8 mouse cellular contexts compared by ENCODE assay signal in the genomic region with DNA sequence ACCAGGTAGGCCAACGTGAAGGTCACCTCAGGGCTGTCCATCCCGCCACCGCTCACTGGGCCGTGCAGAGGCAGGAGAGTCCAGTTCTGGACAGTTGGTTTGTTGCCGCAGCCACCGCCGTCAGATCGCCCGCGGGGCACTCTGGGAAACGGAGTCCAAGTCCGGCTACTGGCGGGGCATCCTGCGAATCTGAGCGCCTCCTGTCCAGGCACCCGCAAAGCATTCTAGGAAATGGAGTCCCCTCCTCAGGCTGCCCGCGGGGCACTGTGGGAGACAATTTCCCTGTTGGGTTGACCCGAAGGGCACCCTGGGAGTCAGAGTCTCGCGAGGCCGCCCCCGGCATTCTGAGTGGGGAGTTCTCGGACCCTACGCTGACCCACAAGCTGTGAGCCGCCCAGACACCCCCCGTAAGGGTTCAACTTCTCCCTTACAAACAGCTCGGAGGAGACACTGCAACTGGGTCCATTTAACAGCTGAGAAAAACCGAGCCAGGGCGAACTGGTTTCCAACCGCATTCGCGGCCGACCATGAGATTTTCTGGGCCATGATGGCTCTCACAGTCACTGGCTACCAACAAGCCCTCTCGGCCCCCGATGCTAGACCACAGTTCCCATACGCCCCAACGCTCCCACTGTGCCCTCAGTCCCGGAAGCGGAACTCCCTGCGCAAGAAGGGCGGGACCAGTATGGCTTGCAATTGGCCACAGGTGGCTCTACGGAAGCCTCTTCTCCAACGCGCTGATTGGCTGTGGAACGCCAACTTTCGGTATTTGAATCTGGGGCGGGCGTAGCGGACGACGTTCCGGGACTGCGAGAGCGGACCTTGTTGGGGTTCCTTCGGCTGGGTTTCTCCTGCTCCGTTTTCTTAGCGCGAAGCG. TPM values are rescaled to one million over a fixed set of nuclear protein-coding genes. Genes with fewer than 3 reads are reported as not detected.
DNase-seq lines count a peak whose midpoint lies in the region; ATAC-seq lines count a peak whose summit lies in the region.

A gene (plus strand): TSS at position 342 of the 877 bp plus-strand sequence.
A gene (minus strand): TSS at position 630 of the 877 bp plus-strand sequence.

- peaks cover 58% of the 10 kb centered on the region for H3K36me3 ChIP-seq in heart, embryonic 14.5 days (ENCODE audit: control insufficient read depth, insufficient read depth, low read length)
- H3K36me3 ChIP-seq in liver, embryonic 13.5 days = peaks cover 56% of the 10 kb centered on the region
- H3K36me3 ChIP-seq in stomach, embryonic 16.5 days (ENCODE audit: control insufficient read depth, insufficient read depth, low read length) = no peaks in the 10 kb centered on the region; the same call in 1 of the 2 replicates

- H3K9ac ChIP-seq in heart, embryonic 14.5 days (ENCODE audit: low read length) = peak within 1 kb of the TSS; percentile 81
- H3K9ac ChIP-seq in liver, embryonic 13.5 days = peak within 1 kb of the TSS; percentile 92
- H3K9ac ChIP-seq in stomach, embryonic 16.5 days (ENCODE audit: low read length) = peak within 1 kb of the TSS; percentile 88

- H3K4me2 ChIP-seq in heart, embryonic 14.5 days (ENCODE audit: low read length) = peak within 1 kb of the TSS; percentile 92
- peak within 1 kb of the TSS; percentile 95 for H3K4me2 ChIP-seq in liver, embryonic 13.5 days
- H3K4me2 ChIP-seq in stomach, embryonic 16.5 days (ENCODE audit: low read depth, low read length) = peak within 1 kb of the TSS; percentile 94

- peak; percentile 91 for ATAC-seq in CD4-positive, CD25-positive, alpha-beta regulatory T cell, adult 4 months
- peak; percentile 95 for ATAC-seq in heart, embryonic 14.5 days (ENCODE audit: insufficient number of reproducible peaks, insufficient read depth, low FRiP score, low read depth)
- ATAC-seq in liver, embryonic 13.5 days (ENCODE audit: low read depth) = peak; percentile 91
- ATAC-seq in stomach, embryonic 16.5 days (ENCODE audit: insufficient read depth, low FRiP score) = peak; percentile 97

- H3K4me3 ChIP-seq in heart, embryonic 14.5 days (ENCODE audit: control insufficient read depth in 1 of 2, insufficient read depth in 1 of 2, low read depth in 1 of 2, low read length in 2 of 2) = peak within 1 kb of the TSS; percentile 77 to 91
- peak within 1 kb of the TSS; percentile 84 for H3K4me3 ChIP-seq in liver, embryonic 13.5 days (replicated peaks)
- peak within 1 kb of the TSS; percentile 86 for H3K4me3 ChIP-seq in stomach, embryonic 16.5 days (replicated peaks; ENCODE audit: low read length)

- no peaks in the 10 kb centered on the region for H3K27me3 ChIP-seq in heart, embryonic 14.5 days (ENCODE audit: control insufficient read depth, insufficient read depth, low read length)
- no peaks in the 10 kb centered on the region for H3K27me3 ChIP-seq in liver, embryonic 13.5 days
- H3K27me3 ChIP-seq in stomach, embryonic 16.5 days (ENCODE audit: control insufficient read depth, insufficient read depth, low read length) = no peaks in the 10 kb centered on the region

- peak within 1 kb of the TSS; percentile 95 to 99 for H3K27ac ChIP-seq in heart, embryonic 14.5 days (replicated peaks in 1 of 2; ENCODE audit: control insufficient read depth in 1 of 2, insufficient read depth in 1 of 2, low read depth in 2 of 2, low read length in 2 of 2)
- H3K27ac ChIP-seq in liver, embryonic 13.5 days = peak within 1 kb of the TSS; percentile 96
- H3K27ac ChIP-seq in stomach, embryonic 16.5 days (ENCODE audit: low read length) = peak within 1 kb of the TSS; percentile 99

- H3K4me1 ChIP-seq in heart, embryonic 14.5 days (ENCODE audit: control insufficient read depth in 2 of 2, insufficient read depth in 2 of 2, low read length in 2 of 2) = peaks cover 7 to 33% of the 10 kb centered on the region in 2 experiments
- peaks cover 65% of the 10 kb centered on the region for H3K4me1 ChIP-seq in liver, embryonic 13.5 days (replicated peaks)
- peaks cover 25% of the 10 kb centered on the region for H3K4me1 ChIP-seq in stomach, embryonic 16.5 days (ENCODE audit: control insufficient read depth, insufficient read depth, low read length)

- under 1% methylated on average over 60 of the region's 60 CpGs for WGBS in heart, embryonic 14.5 days
- under 1% methylated on average over 60 of the region's 60 CpGs for WGBS in liver, embryonic 13.5 days (ENCODE audit: insufficient replicate concordance)
- WGBS in stomach, embryonic 16.5 days = under 1% methylated on average over 60 of the region's 60 CpGs

- no peaks in the 10 kb centered on the region for H3K9me3 ChIP-seq in heart, embryonic 14.5 days (ENCODE audit: control insufficient read depth, low read length)
- no peaks in the 10 kb centered on the region for H3K9me3 ChIP-seq in liver, embryonic 13.5 days (replicated peaks)
- no peaks in the 10 kb centered on the region for H3K9me3 ChIP-seq in stomach, embryonic 16.5 days (replicated peaks; ENCODE audit: control insufficient read depth, low read length)

- DNase-seq in c-Kit-negative CD71-positive TER-119-positive erythroid progenitor cells, embryonic 14.5 days (ENCODE audit: low read depth, low spot score) = peak; percentile 92
- peak; percentile 98 for DNase-seq in fibroblast of lung, adult 2 months (ENCODE audit: low read depth)
- DNase-seq in kidney, postnatal 14 days = peak; percentile 99
- DNase-seq in liver, embryonic 13.5 days = peak; percentile 97
- DNase-seq in neural tube, embryonic 10.5 days (ENCODE audit: extremely low spot score, low spot score) = peak; percentile 97

RNA-seq across cellular contexts. Expression of the first gene that starts in this region (rescaled TPM):
- 10 to 100 TPM; 18.2 to 32.2 TPM for polyA plus RNA-seq in CD4-positive, CD25-positive, alpha-beta regulatory T cell, adult 4 months (2017; shearing (Covaris generic))
- 105 and 117 TPM in 2 replicates for polyA plus RNA-seq in heart, embryonic 14.5 days (2014; fragmentation: Nextera tagmentation; extraction: Ambion mirVana)
- polyA plus RNA-seq in liver, embryonic 13.5 days (2015; fragmentation: Nextera tagmentation; extraction: Ambion mirVana) = 158 and 183 TPM in 2 replicates
- 137 and 145 TPM in 2 replicates for polyA plus RNA-seq in stomach, embryonic 16.5 days (2015; fragmentation: Nextera tagmentation; extraction: Ambion mirVana)

RNA-seq across cellular contexts. Expression of the second gene that starts in this region (rescaled TPM):
- 10 to 100 TPM; 33.7 to 42.9 TPM for polyA plus RNA-seq in CD4-positive, CD25-positive, alpha-beta regulatory T cell, adult 4 months (2017; shearing (Covaris generic))
- polyA plus RNA-seq in heart, embryonic 14.5 days (2014; fragmentation: Nextera tagmentation; extraction: Ambion mirVana) = 35.4 and 38.3 TPM in 2 replicates
- polyA plus RNA-seq in liver, embryonic 13.5 days (2015; fragmentation: Nextera tagmentation; extraction: Ambion mirVana) = 20.2 and 21.9 TPM in 2 replicates
- polyA plus RNA-seq in stomach, embryonic 16.5 days (2015; fragmentation: Nextera tagmentation; extraction: Ambion mirVana) = 34.0 and 40.6 TPM in 2 replicates

Comparison
In these comparisons a context has a peak if more than half of its experiments do, and no peak if none do; other contexts are left out.
1. Peak in every context shown above with its lines: DNase-seq, ATAC-seq, H3K4me3 ChIP-seq and H3K27ac ChIP-seq.